Mouse (Mus musculus) cerebellum, adult 2 months (tissue): ENCODE results near the gene 4930426L09Rik.

Experiments
- CTCF ChIP-seq: fragments of 200-500 bp; IDR thresholded peaks from 2 replicates; pipeline ENCODE4 v1.5.1; 2011; ENCODE audit warnings: low read depth, mild to moderate bottlenecking, control low read depth, low read length, moderate library complexity, borderline replicate concordance; ENCODE audit not compliant: insufficient read depth
- POLR2A ChIP-seq: fragments of 200-500 bp; IDR thresholded peaks from 2 replicates; pipeline ENCODE4 v1.6.1; 2011; ENCODE audit warnings: low read length, control low read depth, borderline replicate concordance; ENCODE audit not compliant: insufficient read depth

- TF ChIP-seq POLR2A (no peak), CTCF (no peak)
Observed at GRCm38 (mm10) chr2:18954422-18954821, 43.7 kb upstream of the 4930426L09Rik start.
